Mouse (Mus musculus) stomach, postnatal 0 days (tissue): ENCODE data around the gene Camkv. TPM values are rescaled to one million over a fixed set of nuclear protein-coding genes. Genes with fewer than 3 reads are reported as not detected.

ENCODE experiments used
- ATAC-seq: fragments of 200-750 bp; cut with Nextera tagmentation; 2 replicates; pipeline ENCODE4 v1.8.0; 2017; ENCODE audit not compliant: low FRiP score, low TSS enrichment
- DNase-seq: peaks from one replicate; pipeline ENCODE4 v3.0.0-alpha.2; 2016; ENCODE audit warnings: low spot score
- H3K27ac ChIP-seq: fragments of 300-500 bp; sonication (generic); replicated peaks from 2 replicates; pipeline ENCODE4 v1.5.1; 2014; ENCODE audit warnings: mild to moderate bottlenecking, control low read depth
- H3K27me3 ChIP-seq: fragments of 300-500 bp; sonication (generic); 2 replicates; pipeline ENCODE4 v1.6.1; 2014; ENCODE audit warnings: low read length; ENCODE audit not compliant: control insufficient read depth, insufficient read depth
- H3K36me3 ChIP-seq: fragments of 300-500 bp; sonication (generic); 2 replicates; pipeline ENCODE4 v1.6.1; 2014; ENCODE audit warnings: low read length, mixed read lengths; ENCODE audit not compliant: control insufficient read depth, insufficient read depth
- H3K4me1 ChIP-seq: fragments of 300-500 bp; sonication (generic); replicated peaks from 2 replicates; pipeline ENCODE4 v1.6.1; 2014; ENCODE audit warnings: antibody characterized with exemption; ENCODE audit not compliant: control insufficient read depth, insufficient read depth
- H3K4me2 ChIP-seq: fragments of 300-500 bp; sonication (generic); replicated peaks from 2 replicates; pipeline ENCODE4 v1.6.1; 2014; ENCODE audit warnings: low read depth, mild to moderate bottlenecking, control low read depth, moderate library complexity
- H3K4me3 ChIP-seq: fragments of 300-500 bp; sonication (generic); 2 replicates; pipeline ENCODE4 v1.5.1; 2014; ENCODE audit warnings: low read depth, low read length, control low read depth
- H3K9ac ChIP-seq: fragments of 300-500 bp; sonication (generic); 2 replicates; pipeline ENCODE4 v1.6.1; 2014; ENCODE audit warnings: mild to moderate bottlenecking, low read length, control low read depth, mixed read lengths
- H3K9me3 ChIP-seq: fragments of 300-500 bp; sonication (generic); 2 replicates; pipeline ENCODE4 v1.6.1; 2016; ENCODE audit warnings: low read length; ENCODE audit not compliant: control insufficient read depth
- CTCF ChIP-seq: IDR thresholded peaks from 2 replicates; pipeline ENCODE4 v1.5.1; 2016; ENCODE audit warnings: antibody characterized with exemption, low read depth, mild to moderate bottlenecking, moderate library complexity
- EP300 ChIP-seq: optimal IDR thresholded peaks from 2 replicates; pipeline ENCODE3; 2016; ENCODE audit warnings: antibody characterized with exemption
- WGBS: fragments of 180-500 bp; shearing (Covaris S2); extraction: QIAGEN DNeasy Blood & Tissue Kit; methylation state at CpG from one replicate; pipeline ENCODE4 v1.1.7; 2014; 5-methylcytosine and 5-hydroxymethylcytosine counted together
- polyA plus RNA-seq: library from polyadenylated mRNA; unstranded; fragments of >200 nt; fragmentation: Nextera tagmentation; extraction: Ambion mirVana; gene quantifications from 2 replicates; pipeline ENCODE4 v1.2.1, GENCODE M21; 2015

The Camkv gene
- polyA plus RNA-seq, 1 experiment from 2014 or later = 0.62 TPM

DNA sequence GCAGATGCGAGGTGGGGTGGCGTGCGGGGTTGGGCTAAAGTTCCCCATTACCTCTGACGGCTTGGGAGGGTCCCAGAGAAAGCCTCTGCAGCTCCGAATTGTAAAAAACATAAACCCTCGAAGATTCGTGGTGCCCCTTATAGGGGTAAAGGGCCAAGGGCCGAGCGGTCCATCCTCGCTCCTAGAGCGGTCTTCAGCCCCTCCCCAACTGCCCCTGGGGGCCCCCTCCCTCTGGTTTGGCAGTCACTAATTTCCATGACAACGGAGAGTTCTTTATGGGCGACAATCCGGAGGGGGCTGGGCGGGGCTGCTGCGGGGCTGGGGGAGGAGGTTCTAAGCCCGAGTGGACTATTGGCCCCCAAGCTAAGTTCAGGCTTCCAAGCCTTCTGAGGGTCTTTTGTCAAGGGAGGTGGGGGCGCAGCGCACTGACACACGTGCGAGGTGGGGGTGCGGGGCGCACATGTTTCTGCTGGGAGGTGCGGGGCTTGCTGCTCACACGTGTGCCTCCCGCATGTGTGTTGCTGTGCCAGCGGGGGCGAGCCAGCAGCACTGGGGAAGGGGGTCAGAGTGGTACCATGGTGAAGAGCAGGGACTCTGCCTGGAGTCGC, 845 bp downstream of the Camkv start:
- WGBS = 9% methylated on average over 29 of the region's 29 CpGs
- Histone ChIP-seq H3K4me3 (peak overlapping the region; percentile 41), H3K27ac (no peak overlapping the region), H3K4me1 (peaks cover 4% of the 10 kb centered on the region; the same call in 1 of the 2 replicates), H3K36me3 (no peaks in the 10 kb centered on the region), H3K9me3 (no peaks in the 10 kb centered on the region), H3K27me3 (no peaks in the 10 kb centered on the region), H3K4me2 (peak overlapping the region; percentile 83), H3K9ac (peak overlapping the region; percentile 59)
- DNase-seq (no peak), ATAC-seq (no peak)
- TF ChIP-seq EP300 (no peak), CTCF (no peak)

DNA sequence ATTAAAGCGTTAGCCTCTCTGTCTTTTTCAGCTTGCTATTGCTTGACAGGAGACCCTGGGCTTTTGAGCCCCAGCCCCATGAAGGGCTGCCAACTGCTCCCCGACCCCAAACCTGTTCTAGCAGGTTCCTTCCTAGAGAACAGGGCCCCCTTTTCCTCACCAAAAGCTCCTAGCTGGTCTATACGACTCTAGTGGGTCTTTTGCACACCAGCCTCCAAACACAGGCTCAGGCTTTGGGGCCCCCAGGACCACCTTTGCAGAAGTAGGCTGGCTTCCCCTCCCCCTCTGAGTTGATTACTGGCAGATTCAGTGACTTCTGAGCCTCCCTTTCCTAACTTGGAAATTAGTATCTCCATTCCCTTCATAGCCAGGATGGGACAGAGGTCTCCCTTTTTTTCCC, 1.4 kb downstream of the Camkv start:
- WGBS = 40% methylated on average over 3 of the region's 3 CpGs
- H3K36me3 ChIP-seq = no peaks in the 10 kb centered on the region
- no peaks in the 10 kb centered on the region for H3K9me3 ChIP-seq
- DNase-seq = no peak
- no peaks in the 10 kb centered on the region for H3K27me3 ChIP-seq
- H3K4me1 ChIP-seq = peaks cover 4% of the 10 kb centered on the region; the same call in 1 of the 2 replicates
- H3K27ac ChIP-seq = no peak overlapping the region
- H3K9ac ChIP-seq = no peak overlapping the region
- no peak for ATAC-seq
- H3K4me2 ChIP-seq = no peak overlapping the region; the same call in 1 of the 2 replicates
- no peak overlapping the region for H3K4me3 ChIP-seq
- no peak for TF ChIP-seq EP300
- TF ChIP-seq CTCF = no peak

DNA sequence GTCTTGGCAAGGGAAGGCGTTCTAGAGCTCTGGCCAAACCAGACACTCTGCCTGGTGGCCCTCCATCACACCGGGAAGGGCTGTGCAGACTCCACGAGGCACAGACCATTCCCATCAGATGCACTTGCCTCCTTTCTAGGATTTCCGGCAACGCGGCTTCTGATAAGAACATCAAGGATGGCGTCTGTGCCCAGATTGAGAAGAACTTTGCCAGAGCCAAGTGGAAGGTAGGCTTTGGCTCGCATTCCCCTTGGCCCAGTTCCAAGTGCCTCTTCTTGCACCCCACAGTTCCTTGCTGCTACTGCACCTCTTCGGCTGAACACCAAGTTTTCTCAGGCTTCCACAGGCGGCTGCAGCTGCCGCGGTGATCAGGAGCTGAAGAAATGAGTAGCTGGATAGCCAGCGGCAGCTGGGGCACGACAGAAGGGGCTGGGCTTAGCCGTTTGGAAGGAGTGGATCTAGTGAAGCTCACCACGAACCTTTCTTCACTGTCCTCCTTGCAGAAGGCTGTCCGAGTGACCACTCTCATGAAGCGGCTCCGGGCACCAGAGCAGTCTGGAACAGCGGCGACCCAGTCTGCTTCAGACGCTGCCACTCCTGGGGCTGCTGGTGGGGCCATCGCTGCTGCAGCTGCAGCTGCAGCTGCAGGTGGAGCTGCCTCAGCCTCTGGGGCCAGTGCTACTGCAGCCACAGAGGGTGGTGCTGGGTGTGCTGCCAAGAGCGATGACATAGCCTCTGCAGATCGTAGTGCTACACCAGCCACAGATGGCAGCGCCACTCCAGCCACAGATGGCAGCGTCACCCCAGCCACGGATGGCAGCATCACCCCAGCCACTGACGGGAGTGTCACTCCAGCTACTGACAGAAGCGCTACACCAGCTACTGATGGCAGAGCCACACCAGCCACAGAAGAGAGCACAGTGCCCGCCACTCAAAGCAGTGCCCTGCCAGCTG, 12.0 kb downstream of the Camkv start:
- TF ChIP-seq CTCF = no peak
- TF ChIP-seq EP300 = no peak
- WGBS = 83% methylated on average over 31 of the region's 31 CpGs
- H3K27ac ChIP-seq = no peak overlapping the region
- no peak overlapping the region for H3K9ac ChIP-seq
- no peak overlapping the region for H3K4me3 ChIP-seq
- no peak overlapping the region for H3K4me2 ChIP-seq
- ATAC-seq (no peak), DNase-seq (no peak)
- no peaks in the 10 kb centered on the region for H3K36me3 ChIP-seq
- no peaks in the 10 kb centered on the region for H3K4me1 ChIP-seq
- H3K27me3 ChIP-seq = no peaks in the 10 kb centered on the region
- H3K9me3 ChIP-seq = no peaks in the 10 kb centered on the region

DNA sequence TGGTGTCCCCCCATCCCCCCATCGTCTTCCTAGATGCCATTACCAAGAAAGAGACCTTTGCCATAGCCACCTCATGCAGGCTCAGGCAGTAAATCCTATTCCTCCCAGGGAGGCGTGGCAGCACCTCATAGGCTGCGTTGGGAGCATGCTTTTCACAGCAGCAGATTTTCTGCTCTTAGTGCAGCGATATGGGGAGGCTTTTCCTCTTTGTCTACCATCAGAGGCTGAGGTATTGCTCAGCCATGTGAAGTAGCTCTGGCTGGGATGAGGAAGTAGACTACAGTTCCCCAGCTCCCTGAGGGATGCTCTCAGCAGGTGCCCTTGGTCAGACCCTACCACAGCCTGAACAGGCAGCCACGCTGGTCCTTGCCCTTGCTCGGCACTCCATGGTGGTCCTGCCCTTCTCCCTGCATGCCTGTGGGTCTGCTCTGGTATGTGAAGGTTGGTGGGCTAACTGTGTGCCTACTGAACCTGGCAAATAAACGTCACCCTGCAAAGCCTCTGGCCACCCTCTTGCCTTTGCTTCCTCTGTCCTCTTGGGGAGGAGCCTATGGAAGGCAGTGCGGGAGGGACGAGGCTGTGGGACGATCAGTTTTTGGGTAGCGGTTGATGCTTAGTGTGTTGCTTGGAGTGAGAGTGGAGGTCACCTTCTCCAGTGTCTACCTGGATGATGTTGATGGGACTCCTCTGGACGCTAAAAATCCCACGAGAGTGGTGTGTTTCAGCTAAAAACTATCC, 13.9 kb downstream of the Camkv start:
- Histone ChIP-seq H3K27me3 (no peaks in the 10 kb centered on the region), H3K36me3 (no peaks in the 10 kb centered on the region), H3K4me1 (no peaks in the 10 kb centered on the region), H3K9me3 (no peaks in the 10 kb centered on the region), H3K4me2 (no peak overlapping the region), H3K27ac (no peak overlapping the region), H3K4me3 (no peak overlapping the region), H3K9ac (no peak overlapping the region)
- TF ChIP-seq EP300 (no peak), CTCF (no peak)
- DNase-seq (no peak), ATAC-seq (no peak)
- 77% methylated on average over 13 of the region's 13 CpGs for WGBS

DNA sequence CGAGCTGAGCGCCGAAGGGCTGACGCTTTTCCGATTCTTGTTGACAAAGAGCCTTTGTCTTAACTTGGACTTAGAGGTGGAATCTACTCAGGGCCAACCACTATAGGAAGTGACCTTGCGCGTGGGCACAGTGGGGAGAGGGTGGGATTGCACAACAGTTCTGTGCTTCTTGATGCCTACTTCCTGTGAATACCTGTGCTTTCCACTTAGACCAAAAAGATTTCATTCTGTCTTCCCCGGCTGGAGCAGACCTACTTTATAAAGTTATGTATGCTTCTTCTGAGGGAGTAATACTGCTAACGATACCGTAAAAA, 14.4 kb downstream of the Camkv start, which contains the start of gene Traip:
Traip (plus strand) TSS at position 215 of the 314 bp plus-strand sequence.
- H3K4me1 ChIP-seq = no peaks in the 10 kb centered on the region
- H3K4me2 ChIP-seq = peak within 1 kb of the TSS; percentile 76
- peak within 1 kb of the TSS; percentile 66 for H3K4me3 ChIP-seq
- H3K9me3 ChIP-seq = no peaks in the 10 kb centered on the region
- peak within 1 kb of the TSS; percentile 67 for H3K27ac ChIP-seq
- ATAC-seq (no peak), DNase-seq (no peak)
- H3K27me3 ChIP-seq = no peaks in the 10 kb centered on the region
- TF ChIP-seq EP300 = no peak
- TF ChIP-seq CTCF = no peak
- 92% methylated on average over 10 of the region's 10 CpGs for WGBS
- no peaks in the 10 kb centered on the region for H3K36me3 ChIP-seq
- peak within 1 kb of the TSS; percentile 67 for H3K9ac ChIP-seq
